Mouse (Mus musculus) lung, embryonic 14.5 days (tissue): ENCODE results near the gene Tuba3a. TPM values are rescaled to one million over a fixed set of nuclear protein-coding genes. Genes with fewer than 3 reads are reported as not detected.
"Not testable (repeated sequence)": the region's sequence is repeated elsewhere in the genome, so short reads cannot be mapped to it uniquely, and the experiment has no call there.

Experiments
- ATAC-seq: fragments of 200-750 bp; cut with Nextera tagmentation; 2 replicates; pipeline ENCODE4 v1.8.0; 2017; ENCODE audit warnings: mild to moderate bottlenecking, moderate TSS enrichment, moderate library complexity; ENCODE audit not compliant: insufficient read depth
- DNase-seq: peaks from one replicate; pipeline ENCODE4 v3.0.0-alpha.2; 2015
- H3K27ac ChIP-seq: fragments of 300-500 bp; sonication (generic); 2 replicates; pipeline ENCODE4 v1.5.1; 2014; ENCODE audit warnings: low read depth, mild to moderate bottlenecking, moderate library complexity
- H3K27me3 ChIP-seq: fragments of 300-500 bp; sonication (generic); 2 replicates; pipeline ENCODE4 v1.6.1; 2014; ENCODE audit warnings: low read length, control low read depth; ENCODE audit not compliant: insufficient read depth
- H3K36me3 ChIP-seq: fragments of 300-500 bp; sonication (generic); 2 replicates; pipeline ENCODE4 v1.6.1; 2014; ENCODE audit warnings: control low read depth; ENCODE audit not compliant: insufficient read depth
- H3K4me1 ChIP-seq: fragments of 300-500 bp; sonication (generic); 2 replicates; pipeline ENCODE4 v1.6.1; 2014; ENCODE audit warnings: antibody characterized with exemption, control low read depth; ENCODE audit not compliant: insufficient read depth
- H3K4me2 ChIP-seq: fragments of 300-500 bp; sonication (generic); 2 replicates; pipeline ENCODE4 v1.6.1; 2014; ENCODE audit warnings: mild to moderate bottlenecking
- H3K4me3 ChIP-seq: fragments of 300-500 bp; sonication (generic); 2 replicates; pipeline ENCODE4 v1.5.1; 2014; ENCODE audit warnings: low read depth, low read length
- H3K9ac ChIP-seq: fragments of 300-500 bp; sonication (generic); 2 replicates; pipeline ENCODE4 v1.6.1; 2014
- H3K9me3 ChIP-seq: fragments of 300-500 bp; sonication (generic); 2 replicates; pipeline ENCODE4 v1.6.1; 2016; ENCODE audit warnings: low read depth, low read length, control low read depth
- CTCF ChIP-seq: IDR thresholded peaks from 2 replicates; pipeline ENCODE4 v1.5.1; 2016; ENCODE audit warnings: antibody characterized with exemption, low read depth
- WGBS: fragments of 180-500 bp; shearing (Covaris S2); extraction: QIAGEN DNeasy Blood & Tissue Kit; methylation state at CpG from one replicate; pipeline ENCODE4 v1.1.7; 2014; 5-methylcytosine and 5-hydroxymethylcytosine counted together
- polyA plus RNA-seq: library from polyadenylated mRNA; unstranded; fragments of >200 nt; fragmentation: Nextera tagmentation; extraction: Ambion mirVana; gene quantifications from 2 replicates; pipeline ENCODE4 v1.2.1, GENCODE M21; 2014

The Tuba3a gene
- polyA plus RNA-seq, 1 experiment from 2014 or later = 0.32 TPM

GRCm38 (mm10) chr6:125307091-125307490 lies 21.2 kb upstream of the Tuba3a start:
- Histone ChIP-seq H3K27me3 (no peaks in the 10 kb centered on the region), H3K27ac (no peak overlapping the region), H3K4me2 (no peak overlapping the region), H3K4me3 (no peak overlapping the region), H3K4me1 (peaks cover 12% of the 10 kb centered on the region), H3K9ac (no peak overlapping the region), H3K9me3 (no peaks in the 10 kb centered on the region), H3K36me3 (peaks cover 51% of the 10 kb centered on the region)
- TF ChIP-seq CTCF = no peak
- DNase-seq (no peak), ATAC-seq (no peak)
- WGBS = 87% methylated on average over 5 of the region's 5 CpGs

GRCm38 (mm10) chr6:125305465-125305864 lies 19.6 kb upstream of the Tuba3a start:
- no peak overlapping the region for H3K27ac ChIP-seq
- no peak overlapping the region for H3K4me2 ChIP-seq
- H3K9me3 ChIP-seq = no peaks in the 10 kb centered on the region
- WGBS = 87% methylated on average over 6 of the region's 6 CpGs
- no peak overlapping the region for H3K4me3 ChIP-seq
- no peaks in the 10 kb centered on the region for H3K27me3 ChIP-seq
- H3K9ac ChIP-seq = no peak overlapping the region
- peaks cover 37% of the 10 kb centered on the region for H3K36me3 ChIP-seq
- H3K4me1 ChIP-seq = peaks cover 11% of the 10 kb centered on the region
- DNase-seq (no peak), ATAC-seq (no peak)
- TF ChIP-seq CTCF = no peak

GRCm38 (mm10) chr6:125304408-125304807 lies 18.6 kb upstream of the Tuba3a start:
- 82% methylated on average over 7 of the region's 7 CpGs for WGBS
- H3K27ac ChIP-seq, DNase-seq, H3K9me3 ChIP-seq, ATAC-seq, H3K9ac ChIP-seq, H3K4me2 ChIP-seq, H3K27me3 ChIP-seq, H3K4me3 ChIP-seq: not testable (repeated sequence)
- peaks cover 11% of the 10 kb centered on the region for H3K4me1 ChIP-seq
- H3K36me3 ChIP-seq = peaks cover 30% of the 10 kb centered on the region

GRCm38 (mm10) chr6:125303242-125303641 lies 17.4 kb upstream of the Tuba3a start:
- DNase-seq (peak; percentile 34), ATAC-seq (no peak; the same call in 1 of the 2 replicates)
- no peaks in the 10 kb centered on the region for H3K9me3 ChIP-seq
- H3K4me2 ChIP-seq = no peak overlapping the region
- H3K27me3 ChIP-seq = no peaks in the 10 kb centered on the region
- peaks cover 11% of the 10 kb centered on the region for H3K4me1 ChIP-seq
- H3K4me3 ChIP-seq = no peak overlapping the region
- peak overlapping the region; percentile 83; the same call in 1 of the 2 replicates for H3K27ac ChIP-seq
- no peak for TF ChIP-seq CTCF
- WGBS = 60% methylated on average over 4 of the region's 4 CpGs
- peaks cover 20% of the 10 kb centered on the region for H3K36me3 ChIP-seq
- H3K9ac ChIP-seq = no peak overlapping the region

GRCm38 (mm10) chr6:125302231-125302982 lies 16.6 kb upstream of the Tuba3a start:
- peak overlapping the region; percentile 83 for H3K27ac ChIP-seq

GRCm38 (mm10) chr6:125300982-125301381 lies 15.1 kb upstream of the Tuba3a start:
- H3K4me3 ChIP-seq = no peak overlapping the region
- 63% methylated on average over 1 of the region's 1 CpGs for WGBS
- H3K36me3 ChIP-seq = no peaks in the 10 kb centered on the region; the same call in 1 of the 2 replicates
- ATAC-seq = no peak
- no peaks in the 10 kb centered on the region for H3K27me3 ChIP-seq
- no peak overlapping the region for H3K4me2 ChIP-seq
- H3K9ac ChIP-seq = no peak overlapping the region
- no peaks in the 10 kb centered on the region for H3K9me3 ChIP-seq
- H3K27ac ChIP-seq = no peak overlapping the region
- TF ChIP-seq CTCF = no peak
- H3K4me1 ChIP-seq = peaks cover 11% of the 10 kb centered on the region
- no peak for DNase-seq

More at GRCm38 (mm10) chr6:125302231-125302982, 16.6 kb upstream of the Tuba3a start:
- no peak; the same call in 1 of the 2 replicates for ATAC-seq
- Histone ChIP-seq H3K4me1 (peaks cover 11% of the 10 kb centered on the region), H3K36me3 (peaks cover 14% of the 10 kb centered on the region), H3K9me3 (no peaks in the 10 kb centered on the region), H3K27me3 (no peaks in the 10 kb centered on the region), H3K9ac (no peak overlapping the region), H3K4me3 (no peak overlapping the region), H3K4me2 (no peak overlapping the region)
- no peak for TF ChIP-seq CTCF
- DNase-seq = peak; percentile 69
- WGBS = 53% methylated on average over 24 of the region's 24 CpGs

- H3K36me3 ChIP-seq = no peaks in the 10 kb centered on the region
- no peak overlapping the region for H3K4me3 ChIP-seq
- no peak for ATAC-seq
- H3K4me2 ChIP-seq = no peak overlapping the region
- H3K27me3 ChIP-seq = no peaks in the 10 kb centered on the region
- TF ChIP-seq CTCF = no peak
- H3K27ac ChIP-seq = no peak overlapping the region
- 0 out of 2 replicates have a peak, but pooled peaks cover 5% of the 10 kb centered on the region for H3K4me1 ChIP-seq
- 67% methylated on average over 5 of the region's 5 CpGs for WGBS
- no peak overlapping the region for H3K9ac ChIP-seq
- no peaks in the 10 kb centered on the region for H3K9me3 ChIP-seq
- DNase-seq = no peak
These were observed 11.4 kb upstream of the Tuba3a start for GRCm38 (mm10) chr6:125297149-125297820.
